Mouse (Mus musculus) forebrain, embryonic 16.5 days (tissue): ENCODE results near the gene Hspb2. TPM values are rescaled to one million over a fixed set of nuclear protein-coding genes. Genes with fewer than 3 reads are reported as not detected.
A peak's percentile ranks its signal among the peaks of the same experiment; 100 is the strongest.

Experiments used
- ATAC-seq: fragments of 200-750 bp; cut with Nextera tagmentation; 2 replicates; pipeline ENCODE4 v1.8.0; 2017; ENCODE audit warnings: mild to moderate bottlenecking, moderate library complexity
- H3K27ac ChIP-seq: fragments of 300-500 bp; sonication (generic); 2 replicates; pipeline ENCODE4 v1.5.1; 2014; ENCODE audit warnings: low read length, control low read depth
- H3K27me3 ChIP-seq: fragments of 300-500 bp; sonication (generic); replicated peaks from 2 replicates; pipeline ENCODE4 v1.6.1; 2014; ENCODE audit warnings: low read length; ENCODE audit not compliant: control insufficient read depth, insufficient read depth
- H3K36me3 ChIP-seq: fragments of 300-500 bp; sonication (generic); 2 replicates; pipeline ENCODE4 v1.6.1; 2014; ENCODE audit not compliant: control insufficient read depth, insufficient read depth
- H3K4me1 ChIP-seq: fragments of 300-500 bp; sonication (generic); replicated peaks from 2 replicates; pipeline ENCODE4 v1.6.1; 2014; ENCODE audit warnings: low read length; ENCODE audit not compliant: control insufficient read depth, insufficient read depth
- H3K4me2 ChIP-seq: fragments of 300-500 bp; sonication (generic); 2 replicates; pipeline ENCODE4 v1.6.1; 2014; ENCODE audit warnings: mild to moderate bottlenecking, low read length, control low read depth
- H3K4me3 ChIP-seq: fragments of 300-500 bp; sonication (generic); replicated peaks from 2 replicates; pipeline ENCODE4 v1.5.1; 2014; ENCODE audit warnings: mild to moderate bottlenecking, low read length, control low read depth
- H3K9ac ChIP-seq: fragments of 300-500 bp; sonication (generic); replicated peaks from 2 replicates; pipeline ENCODE4 v1.6.1; 2014; ENCODE audit warnings: low read depth, low read length, control low read depth
- H3K9me3 ChIP-seq: fragments of 300-500 bp; sonication (generic); 2 replicates; pipeline ENCODE4 v1.6.1; 2016; ENCODE audit warnings: low read length; ENCODE audit not compliant: control insufficient read depth
- whole genome bisulfite sequencing: fragments of 180-500 bp; shearing (Covaris S2); extraction: QIAGEN DNeasy Blood & Tissue Kit; methylation state at CpG from one replicate; pipeline ENCODE4 v1.1.7; 2014; 5-methylcytosine and 5-hydroxymethylcytosine counted together
- polyA plus RNA-seq: library from polyadenylated mRNA; unstranded; fragments of >200 nt; fragmentation: Nextera tagmentation; extraction: Ambion mirVana; gene quantifications from 2 replicates; pipeline ENCODE4 v1.2.1, GENCODE M21; 2015

Gene Hspb2
- polyA plus RNA-seq, 1 experiment from 2014 or later, result 0.81 TPM

- H3K9ac ChIP-seq, result no peak overlapping the region
- 0 out of 2 replicates have a peak, but pooled peaks cover 2% of the 10 kb centered on the region for H3K27me3 ChIP-seq
- no peak overlapping the region for H3K27ac ChIP-seq
- H3K4me1 ChIP-seq, result peaks cover 12% of the 10 kb centered on the region
- no peak overlapping the region for H3K4me2 ChIP-seq
- H3K36me3 ChIP-seq, result no peaks in the 10 kb centered on the region
- no peak for ATAC-seq
- H3K4me3 ChIP-seq, result no peak overlapping the region
- H3K9me3 ChIP-seq, result no peaks in the 10 kb centered on the region
- WGBS, result 91% methylated on average over 14 of the region's 14 CpGs
Measured at GRCm38 (mm10) chr9:50740867-50741784, 11.0 kb downstream of the Hspb2 start.

- ATAC-seq, result peak; percentile 94
- Histone ChIP-seq H3K36me3 (no peaks in the 10 kb centered on the region), H3K4me2 (peak within 1 kb of the TSS; percentile 53), H3K27ac (no peak within 1 kb of the TSS), H3K9ac (no peak within 1 kb of the TSS), H3K9me3 (no peaks in the 10 kb centered on the region), H3K4me1 (peaks cover 10% of the 10 kb centered on the region), H3K27me3 (no peaks in the 10 kb centered on the region), H3K4me3 (peak within 1 kb of the TSS; percentile 36)
- WGBS, result 12% methylated on average over 36 of the region's 36 CpGs
Measured at GRCm38 (mm10) chr9:50738914-50739870, 13.0 kb downstream of the Hspb2 start, which contains the start of gene Dixdc1. Gene Dixdc1, minus strand, starts transcription at chr9:50739517.

GRCm38 (mm10) chr9:50734989-50735388 is 17.2 kb downstream of the Hspb2 start:
- Histone ChIP-seq H3K4me1 (peaks cover 10% of the 10 kb centered on the region), H3K36me3 (no peaks in the 10 kb centered on the region), H3K9ac (no peak overlapping the region), H3K27ac (no peak overlapping the region), H3K27me3 (no peaks in the 10 kb centered on the region), H3K9me3 (no peaks in the 10 kb centered on the region), H3K4me2 (peak overlapping the region; percentile 38), H3K4me3 (no peak overlapping the region)
- 2% methylated on average over 9 of the region's 9 CpGs for WGBS
- no peak for ATAC-seq

GRCm38 (mm10) chr9:50732560-50732959 is 19.6 kb downstream of the Hspb2 start:
- WGBS, result 7% methylated on average over 4 of the region's 4 CpGs

GRCm38 (mm10) chr9:50729600-50729999 is 22.6 kb downstream of the Hspb2 start:
- Histone ChIP-seq H3K27me3 (no peaks in the 10 kb centered on the region), H3K9me3 (no peaks in the 10 kb centered on the region), H3K4me3 (no peak overlapping the region), H3K36me3 (no peaks in the 10 kb centered on the region), H3K4me2 (no peak overlapping the region), H3K27ac (no peak overlapping the region), H3K4me1 (peaks cover 30% of the 10 kb centered on the region), H3K9ac (no peak overlapping the region)
- no peak for ATAC-seq
- 75% methylated on average over 4 of the region's 4 CpGs for WGBS

More at GRCm38 (mm10) chr9:50732560-50732959, 19.6 kb downstream of the Hspb2 start:
- Histone ChIP-seq H3K9ac (no peak overlapping the region), H3K4me3 (no peak overlapping the region), H3K4me2 (no peak overlapping the region), H3K27ac (no peak overlapping the region), H3K27me3 (no peaks in the 10 kb centered on the region), H3K36me3 (no peaks in the 10 kb centered on the region), H3K9me3 (no peaks in the 10 kb centered on the region), H3K4me1 (peaks cover 5% of the 10 kb centered on the region)
- no peak for ATAC-seq

- H3K9me3 ChIP-seq, result no peaks in the 10 kb centered on the region
- peak overlapping the region; percentile 78 for H3K27ac ChIP-seq
- H3K9ac ChIP-seq, result peak overlapping the region; percentile 73
- H3K4me1 ChIP-seq, result peaks cover 40% of the 10 kb centered on the region
- H3K27me3 ChIP-seq, result no peaks in the 10 kb centered on the region
- WGBS, result under 1% methylated on average over 45 of the region's 45 CpGs
- peak overlapping the region; percentile 72 for H3K4me2 ChIP-seq
- H3K36me3 ChIP-seq, result no peaks in the 10 kb centered on the region
- H3K4me3 ChIP-seq, result peak overlapping the region; percentile 64
- peak; percentile 99 for ATAC-seq
Measured at GRCm38 (mm10) chr9:50727925-50728651, 24.1 kb downstream of the Hspb2 start.

- ATAC-seq, result peak; percentile 3
Measured at GRCm38 (mm10) chr9:50727171-50727924, 24.8 kb downstream of the Hspb2 start.

GRCm38 (mm10) chr9:50725921-50726590 is 26.1 kb downstream of the Hspb2 start:
- no peaks in the 10 kb centered on the region for H3K27me3 ChIP-seq
- H3K9ac ChIP-seq, result peak overlapping the region; percentile 38; the same call in 1 of the 2 replicates
- H3K4me1 ChIP-seq, result peaks cover 54% of the 10 kb centered on the region
- H3K27ac ChIP-seq, result peak overlapping the region; percentile 16
- no peaks in the 10 kb centered on the region for H3K9me3 ChIP-seq
- no peak for ATAC-seq
- no peaks in the 10 kb centered on the region for H3K36me3 ChIP-seq
- peak overlapping the region; percentile 64 for H3K4me3 ChIP-seq
- H3K4me2 ChIP-seq, result peak overlapping the region; percentile 72
- 19% methylated on average over 8 of the region's 8 CpGs for WGBS

More at GRCm38 (mm10) chr9:50727171-50727924, 24.8 kb downstream of the Hspb2 start:
- peaks cover 48% of the 10 kb centered on the region for H3K4me1 ChIP-seq
- 2% methylated on average over 30 of the region's 30 CpGs for WGBS
- peak overlapping the region; percentile 78 for H3K27ac ChIP-seq
- H3K4me3 ChIP-seq, result peak overlapping the region; percentile 64
- peak overlapping the region; percentile 72 for H3K4me2 ChIP-seq
- H3K9me3 ChIP-seq, result no peaks in the 10 kb centered on the region
- H3K27me3 ChIP-seq, result no peaks in the 10 kb centered on the region
- no peaks in the 10 kb centered on the region for H3K36me3 ChIP-seq
- H3K9ac ChIP-seq, result peak overlapping the region; percentile 73
